ENCODE assay signal across 9 mouse cellular contexts in genomic region chr12:33110894-33111471, GRCm38 (mm10). TPM values are rescaled to one million over a fixed set of nuclear protein-coding genes. Genes with fewer than 3 reads are reported as not detected.
A peak's percentile ranks its signal among the peaks of the same experiment; 100 is the strongest.
DNase-seq lines count a peak whose midpoint lies in the region; ATAC-seq and TF ChIP-seq lines count a peak whose summit lies in the region.
"Had no signal": no experiment of that assay in that cellular context is flagged by ENCODE, and none has a peak within 500 bp of the region (broad histone marks: within the 10 kb centered on the region; RNA-seq: fewer than 3 reads in every experiment).

No protein-coding gene starts in this region.

- no peak for ATAC-seq in heart, embryonic 13.5 days (ENCODE audit: extremely low read depth, insufficient number of reproducible peaks, low FRiP score, low TSS enrichment)
- ATAC-seq in kidney, embryonic 14.5 days (ENCODE audit: low FRiP score, low TSS enrichment): peak; percentile 46; the same call in 1 of the 2 replicates
- no peak for ATAC-seq in liver, postnatal 0 days
- ATAC-seq: Patski had no signal

- no peak overlapping the region; the same call in 1 of the 2 replicates for H3K4me3 ChIP-seq in layer of hippocampus, adult 2 months
- no peak overlapping the region for H3K4me3 ChIP-seq in heart, embryonic 13.5 days
- no peak overlapping the region for H3K4me3 ChIP-seq in kidney, embryonic 14.5 days (ENCODE audit: low read length)
- H3K4me3 ChIP-seq in liver, postnatal 0 days (ENCODE audit: low read depth, low read length): no peak overlapping the region

- DNase-seq in layer of hippocampus, adult 2 months (ENCODE audit: low spot score in 2 of 2): no peak
- DNase-seq in layer of hippocampus, postnatal 25 days (ENCODE audit: extremely low spot score in 1 of 2, low spot score in 1 of 2): no peak
- DNase-seq in embryo, embryonic 11 days: peak; percentile 63
- DNase-seq in liver, postnatal 0 days: no peak
- DNase-seq in ovary, postnatal 10 days (ENCODE audit: low spot score): peak; percentile 9
- no peak for DNase-seq in urinary bladder, adult 2 months (ENCODE audit: low spot score)

- peak overlapping the region; percentile 54; the same call in 1 of the 2 replicates for H3K9ac ChIP-seq in heart, embryonic 13.5 days
- H3K9ac ChIP-seq in kidney, embryonic 14.5 days (ENCODE audit: low read depth, low read length): no peak overlapping the region
- no peak overlapping the region for H3K9ac ChIP-seq in liver, postnatal 0 days (replicated peaks)

- peak overlapping the region; percentile 38 for H3K4me2 ChIP-seq in heart, embryonic 13.5 days
- no peak overlapping the region for H3K4me2 ChIP-seq in kidney, embryonic 14.5 days (replicated peaks; ENCODE audit: low read depth, low read length)
- no peak overlapping the region for H3K4me2 ChIP-seq in liver, postnatal 0 days (ENCODE audit: low read depth, low read length)

- no peaks in the 10 kb centered on the region for H3K9me3 ChIP-seq in heart, embryonic 13.5 days
- no peaks in the 10 kb centered on the region for H3K9me3 ChIP-seq in kidney, embryonic 14.5 days (ENCODE audit: control insufficient read depth, low read length)
- no peaks in the 10 kb centered on the region for H3K9me3 ChIP-seq in liver, postnatal 0 days (ENCODE audit: low read length)

- H3K36me3 ChIP-seq in heart, embryonic 13.5 days: no peaks in the 10 kb centered on the region
- H3K36me3 ChIP-seq in kidney, embryonic 14.5 days (ENCODE audit: control insufficient read depth, insufficient read depth, low read length): no peaks in the 10 kb centered on the region
- H3K36me3 ChIP-seq in liver, postnatal 0 days (replicated peaks; ENCODE audit: insufficient read depth, low read length): no peaks in the 10 kb centered on the region

- no peak for TF ChIP-seq EP300 in liver, postnatal 0 days (IDR thresholded peaks at IDR 0.05; ENCODE audit: low read depth)

- 22% methylated on average over 14 of the region's 14 CpGs for WGBS in heart, embryonic 13.5 days
- 26% methylated on average over 14 of the region's 14 CpGs for WGBS in kidney, embryonic 14.5 days
- WGBS in liver, postnatal 0 days (ENCODE audit: insufficient replicate concordance): 31% methylated on average over 14 of the region's 14 CpGs

- H3K27me3 ChIP-seq in heart, embryonic 13.5 days (replicated peaks): no peaks in the 10 kb centered on the region
- H3K27me3 ChIP-seq in kidney, embryonic 14.5 days (ENCODE audit: control insufficient read depth, insufficient read depth, low read length): no peaks in the 10 kb centered on the region
- H3K27me3 ChIP-seq in liver, postnatal 0 days (ENCODE audit: insufficient read depth, low read length): no peaks in the 10 kb centered on the region
- H3K27me3 ChIP-seq: Patski had no signal

- TF ChIP-seq CTCF in layer of hippocampus, adult 2 months (conservative IDR thresholded peaks at IDR 0.05): no peak
- no peak for TF ChIP-seq CTCF in liver, postnatal 0 days (IDR thresholded peaks at IDR 0.05; ENCODE audit: low read depth)

- H3K27ac ChIP-seq in layer of hippocampus, adult 2 months: peak overlapping the region; percentile 75
- peak overlapping the region; percentile 76 for H3K27ac ChIP-seq in heart, embryonic 13.5 days (replicated peaks)
- H3K27ac ChIP-seq in kidney, embryonic 14.5 days (ENCODE audit: low read depth, low read length): peak overlapping the region; percentile 20; the same call in 1 of the 2 replicates
- 0 out of 2 replicates have a peak overlapping the region, but pooled peaks have one; percentile 35 for H3K27ac ChIP-seq in liver, postnatal 0 days (ENCODE audit: low read depth)

- H3K4me1 ChIP-seq in heart, embryonic 13.5 days: peaks cover 26% of the 10 kb centered on the region
- H3K4me1 ChIP-seq in kidney, embryonic 14.5 days (ENCODE audit: control insufficient read depth, insufficient read depth, low read length): peaks cover 3% of the 10 kb centered on the region; the same call in 1 of the 2 replicates
- H3K4me1 ChIP-seq in liver, postnatal 0 days (ENCODE audit: insufficient read depth): peaks cover 3% of the 10 kb centered on the region; the same call in 1 of the 2 replicates

RNA-seq across cellular contexts. Expression of gene Cdhr3, which starts 18.3 kb away (rescaled TPM):
- 1 to 10 TPM; 2.1 to 2.7 TPM for total RNA-seq in layer of hippocampus, adult 2 months (2021)
- total RNA-seq in layer of hippocampus, postnatal 25 days (2021): 1 to 10 TPM in 1 of 2 experiments, under 1 TPM in 1; 0.66 to 2.3 TPM
- polyA plus RNA-seq in heart, embryonic 13.5 days (2015; fragmentation: Nextera tagmentation; extraction: Ambion mirVana): 0.17 and 0.36 TPM in 2 replicates
- not detected in 2 replicates for polyA plus RNA-seq in kidney, embryonic 14.5 days (2014; fragmentation: Nextera tagmentation; extraction: Ambion mirVana)
- not detected in 2 replicates for polyA plus RNA-seq in liver, postnatal 0 days (2015; fragmentation: Nextera tagmentation; extraction: Ambion mirVana)
- polyA plus RNA-seq in urinary bladder, adult 2 months (2012; rRNA removed): 0.07 TPM in 1 of 2 replicates, not detected in the other
- polyA plus RNA-seq: Patski had no signal

RNA-seq across cellular contexts. Expression of gene Atxn7l1, which starts 36.5 kb away (rescaled TPM):
- 10 to 100 TPM; 62.0 to 62.9 TPM for total RNA-seq in layer of hippocampus, adult 2 months (2021)
- total RNA-seq in layer of hippocampus, postnatal 25 days (2021): 10 to 100 TPM; 47.3 to 56.3 TPM
- polyA plus RNA-seq in heart, embryonic 13.5 days (2015; fragmentation: Nextera tagmentation; extraction: Ambion mirVana): 7.7 and 7.9 TPM in 2 replicates
- 14.3 and 16.5 TPM in 2 replicates for polyA plus RNA-seq in kidney, embryonic 14.5 days (2014; fragmentation: Nextera tagmentation; extraction: Ambion mirVana)
- 7.2 and 8.5 TPM in 2 replicates for polyA plus RNA-seq in liver, postnatal 0 days (2015; fragmentation: Nextera tagmentation; extraction: Ambion mirVana)
- polyA plus RNA-seq in urinary bladder, adult 2 months (2012; rRNA removed): 12.4 and 20.3 TPM in 2 replicates

Comparison
In these comparisons a context has a peak if more than half of its experiments do, and no peak if none do; other contexts are left out.
1. DNase-seq: peak in embryo, embryonic 11 days (single experiment) and ovary, postnatal 10 days (single experiment); none in layer of hippocampus, adult 2 months (0 of 2), layer of hippocampus, postnatal 25 days (0 of 2), liver, postnatal 0 days (single experiment) and urinary bladder, adult 2 months (single experiment).
2. H3K27ac ChIP-seq: peak in every context shown above with its lines; median percentile 76 in heart, embryonic 13.5 days; 75 in layer of hippocampus, adult 2 months; 35 in liver, postnatal 0 days; 20 in kidney, embryonic 14.5 days.